Mouse (Mus musculus) CD4-positive helper T cell, adult 2 months (primary cell): ENCODE measurements around the gene 2210011C24Rik.
A peak's percentile ranks its signal among the peaks of the same experiment; 100 is the strongest.
"Not testable (repeated sequence)": the region's sequence is repeated elsewhere in the genome, so short reads cannot be mapped to it uniquely, and the experiment has no call there.

Source experiments
- DNase-seq: peaks from one replicate; pipeline ENCODE4 v3.0.0-alpha.2; 2012; ENCODE audit warnings: low read depth, missing footprints, low spot score

Gene 2210011C24Rik

DNA sequence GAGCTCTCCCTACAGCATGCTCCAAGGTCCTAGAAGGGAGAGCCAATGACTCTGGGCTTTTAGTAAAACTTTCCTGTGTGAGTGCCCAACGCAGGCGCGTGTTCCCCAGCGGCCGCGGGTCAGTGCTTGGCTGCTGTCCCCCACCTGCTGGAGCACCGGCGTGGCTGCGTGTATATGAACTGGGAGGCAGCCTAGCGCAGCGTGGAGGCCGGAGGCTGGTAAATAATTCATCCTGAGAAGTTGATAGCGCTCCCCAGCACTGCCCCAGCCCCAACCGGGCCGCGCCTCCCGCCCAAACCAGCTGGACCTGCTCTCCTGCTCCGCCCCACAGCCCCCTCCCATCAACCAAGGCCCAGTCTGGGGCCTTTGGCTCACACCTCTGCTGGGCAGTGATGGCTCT is 9.1 kb upstream of the 2210011C24Rik start, which contains the start of gene Palm3:
TSS of gene Palm3 (plus strand) at position 376 of the 400 bp plus-strand sequence.
- no peak for DNase-seq

DNA sequence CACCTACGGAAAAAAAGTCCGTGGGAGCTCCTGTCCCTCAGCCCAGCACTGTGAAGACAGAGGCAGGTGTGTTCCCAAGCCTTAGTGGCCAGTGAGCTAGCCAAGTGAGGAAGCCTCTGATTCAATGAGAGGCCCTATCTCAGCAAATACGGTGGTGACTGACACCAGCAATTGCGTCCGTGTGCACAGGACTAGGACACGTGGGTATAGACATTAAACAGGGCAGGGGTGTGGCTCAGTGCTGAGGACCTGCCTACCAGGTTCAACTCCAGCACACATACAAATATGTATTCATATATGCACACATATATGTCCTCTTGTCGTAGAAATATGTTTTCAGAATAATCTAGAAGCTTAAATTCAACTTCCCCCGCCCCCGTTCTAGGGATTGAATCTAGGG is 7.8 kb upstream of the 2210011C24Rik start:
- DNase-seq = no peak

DNA sequence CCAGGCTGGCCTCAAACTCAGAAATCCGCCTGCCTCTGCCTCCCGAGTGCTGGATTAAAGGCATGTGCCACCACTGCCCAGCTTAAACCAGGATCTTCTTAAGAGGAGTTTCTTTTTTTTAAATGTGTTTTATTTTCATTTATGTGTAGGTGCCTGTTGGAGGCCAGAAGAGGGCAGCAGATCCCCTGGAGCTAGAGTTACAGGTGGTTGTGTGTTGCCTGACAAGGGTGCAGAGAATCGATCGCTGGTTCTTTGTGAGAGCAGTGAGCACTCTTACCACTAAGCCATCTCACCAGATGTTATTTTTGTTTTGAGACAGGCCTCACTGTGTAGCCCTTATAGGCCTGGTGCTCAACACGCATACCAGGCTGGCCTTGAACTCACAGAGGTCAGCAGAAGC is 3.9 kb upstream of the 2210011C24Rik start:
- no peak for DNase-seq

DNA sequence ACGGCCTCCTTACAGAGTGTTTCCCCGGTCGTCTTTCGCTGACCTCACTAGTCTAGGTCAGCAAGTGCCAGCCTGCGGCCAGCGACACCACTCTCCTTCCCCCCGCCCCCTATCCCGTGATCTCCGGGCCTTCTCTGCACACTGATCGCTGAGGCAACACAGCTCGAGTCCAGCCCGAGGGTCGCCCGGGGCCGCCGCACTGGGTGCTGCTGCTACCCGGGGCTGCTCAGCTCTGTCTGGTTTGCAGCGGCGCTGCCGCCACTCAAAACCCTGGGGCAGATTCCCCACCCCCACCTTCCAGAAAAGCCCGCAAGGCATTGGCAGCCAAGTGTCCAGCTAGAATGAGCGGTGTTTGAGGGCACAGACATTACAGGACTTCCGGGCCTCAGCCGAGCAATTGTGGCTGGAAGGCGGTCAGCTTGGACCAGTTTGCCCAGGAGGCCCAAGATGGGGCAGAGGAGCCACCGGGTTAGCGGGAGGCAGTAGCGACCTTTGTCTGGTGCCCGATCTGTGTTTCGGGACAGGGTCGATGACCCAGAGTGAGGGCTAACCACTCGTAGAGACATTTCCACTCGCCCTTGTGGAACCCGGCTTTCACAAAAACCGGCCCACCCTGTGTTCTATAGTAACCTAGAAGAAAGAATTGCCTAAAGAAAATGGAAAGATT is 661 bp upstream of the 2210011C24Rik start:
- DNase-seq = no peak

DNA sequence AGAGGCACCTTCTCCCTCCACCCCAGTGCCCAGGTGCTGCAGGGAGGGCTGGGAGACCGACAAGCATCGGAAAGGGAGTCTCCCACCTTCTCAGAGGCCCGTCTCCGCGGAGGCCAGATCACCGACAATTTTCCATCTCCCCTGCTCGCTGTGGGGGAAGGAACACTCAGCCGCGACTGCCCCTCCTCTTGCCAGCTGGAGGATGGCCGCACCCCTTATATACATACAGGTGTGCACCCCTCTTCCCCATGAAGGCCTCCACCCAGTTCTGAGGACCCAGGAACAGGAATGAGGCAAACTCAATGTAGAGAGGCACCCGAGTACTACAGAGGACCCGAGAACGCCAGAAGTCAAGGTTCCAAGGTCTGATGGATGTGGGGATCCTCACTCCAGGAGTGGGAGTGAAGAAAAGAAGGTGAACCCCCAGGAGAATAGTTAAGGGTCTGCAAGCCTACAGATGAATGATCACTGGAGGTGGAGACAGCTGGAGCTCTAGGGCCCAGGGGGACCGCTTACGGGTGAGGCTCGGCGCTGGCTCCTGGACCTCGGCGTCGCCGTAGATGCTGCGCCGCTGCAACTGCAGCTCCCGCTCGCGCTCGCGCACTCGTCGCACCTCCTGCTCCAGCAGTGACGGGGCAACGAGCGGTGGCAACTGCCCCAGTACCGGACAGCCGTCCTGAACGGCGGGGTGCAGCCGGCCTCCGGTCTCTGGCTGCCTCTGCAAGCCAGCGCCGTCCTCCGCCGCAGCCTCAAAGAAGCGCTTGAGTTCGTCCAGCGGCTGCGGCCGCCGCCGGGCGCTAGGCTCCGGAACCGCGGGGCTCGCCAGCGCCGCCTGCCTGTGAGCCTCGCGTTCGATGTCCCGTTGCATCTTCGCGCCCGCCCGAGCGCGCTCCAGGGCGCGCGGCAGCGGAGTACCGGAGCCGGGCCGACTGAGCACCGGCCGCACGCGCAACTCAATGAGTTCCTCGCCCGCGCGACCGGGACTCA is 1.1 kb downstream of the 2210011C24Rik start:
- DNase-seq = peak; percentile 82

DNA sequence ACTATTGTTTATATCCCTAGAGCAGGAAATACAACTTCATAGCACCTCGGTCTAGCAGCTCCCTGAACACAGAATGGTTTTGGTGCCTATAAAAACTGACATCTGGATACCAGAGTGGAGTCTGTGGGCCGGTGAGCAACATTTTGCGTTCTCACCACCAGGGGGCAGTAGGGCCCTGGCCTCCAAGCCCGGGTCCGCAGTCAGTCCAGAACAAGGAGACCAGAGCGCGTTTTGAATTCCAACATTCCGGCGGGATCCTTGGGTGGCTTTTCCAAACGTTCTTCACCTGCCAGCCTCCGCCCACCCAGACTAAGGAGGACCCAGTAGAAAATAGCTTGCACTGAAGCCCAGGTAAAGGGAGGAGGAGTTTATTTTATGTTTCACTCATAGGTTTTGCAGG is 2.1 kb downstream of the 2210011C24Rik start:
- peak; percentile 79 for DNase-seq

DNA sequence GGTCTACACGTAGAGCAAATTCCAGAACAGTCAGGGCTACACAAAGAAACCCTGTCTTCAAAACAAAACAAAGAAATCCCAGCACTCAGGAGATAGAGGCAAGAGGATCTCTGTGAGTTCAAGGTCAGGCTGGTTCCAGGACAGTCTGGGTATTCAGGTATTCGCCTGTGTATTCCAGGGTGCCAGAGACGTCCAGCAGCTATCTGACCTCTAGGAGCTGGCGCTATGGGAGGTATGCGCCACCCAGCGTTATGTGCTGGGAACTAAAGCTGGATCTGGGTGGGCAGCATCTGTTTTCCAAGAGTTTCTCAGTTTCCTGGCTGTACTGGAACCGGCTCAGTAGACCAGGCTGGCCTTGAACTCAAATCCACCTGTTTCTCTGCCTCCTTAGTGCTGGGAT is 3.6 kb downstream of the 2210011C24Rik start:
- DNase-seq = no peak

DNA sequence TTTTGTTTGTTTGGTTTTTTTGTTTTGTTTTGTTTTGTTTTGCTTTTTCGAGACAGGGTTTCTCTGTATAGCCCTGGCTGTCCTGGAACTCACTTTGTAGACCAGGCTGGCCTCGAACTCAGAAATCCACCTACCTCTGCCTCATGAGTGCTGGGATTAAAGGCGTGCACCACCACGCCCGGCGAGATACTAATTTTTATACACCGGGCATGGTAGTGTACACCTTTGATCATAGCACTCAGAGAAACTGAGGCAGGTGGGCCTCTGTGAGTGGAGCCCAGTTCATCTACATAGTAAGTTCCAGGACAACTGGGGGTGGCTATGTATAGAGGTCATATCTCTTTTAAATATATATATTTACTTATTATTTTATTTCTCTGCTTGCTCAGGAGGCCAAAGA is 6.5 kb downstream of the 2210011C24Rik start:
- DNase-seq = not testable (repeated sequence)

DNA sequence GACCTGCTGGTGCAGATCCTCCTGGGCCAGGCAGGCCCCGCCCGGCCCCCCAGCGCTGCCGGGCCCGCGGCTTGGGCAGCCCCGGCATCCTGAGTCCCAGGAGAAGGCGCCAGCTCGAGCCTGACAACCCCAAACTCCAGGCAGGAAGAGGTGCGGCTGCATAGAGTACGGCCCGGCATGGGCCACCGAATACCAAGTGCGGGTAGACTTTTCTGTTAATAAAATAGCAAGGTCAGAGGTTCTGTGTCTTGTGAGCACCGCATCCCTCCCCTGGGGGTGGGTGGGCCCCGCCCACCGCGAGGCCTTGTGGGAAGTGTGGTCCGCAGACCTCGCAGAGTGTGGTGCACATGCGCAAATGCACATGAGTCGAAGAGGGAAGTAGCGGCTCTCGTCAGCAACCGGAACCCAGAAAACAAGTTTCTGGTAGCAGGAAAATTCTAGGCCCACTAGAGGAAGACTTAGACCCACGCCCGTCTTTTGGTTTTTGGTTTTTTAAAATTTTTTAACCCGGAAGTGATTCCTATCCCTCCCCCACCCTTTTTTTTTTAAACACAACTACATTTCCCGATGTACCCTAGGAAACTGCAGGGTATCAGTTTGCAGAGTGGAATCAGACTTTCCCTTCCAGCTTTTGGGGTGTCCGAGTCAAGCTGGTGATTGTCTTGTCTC is 7.3 kb downstream of the 2210011C24Rik start:
- DNase-seq = peak; percentile 98

DNA sequence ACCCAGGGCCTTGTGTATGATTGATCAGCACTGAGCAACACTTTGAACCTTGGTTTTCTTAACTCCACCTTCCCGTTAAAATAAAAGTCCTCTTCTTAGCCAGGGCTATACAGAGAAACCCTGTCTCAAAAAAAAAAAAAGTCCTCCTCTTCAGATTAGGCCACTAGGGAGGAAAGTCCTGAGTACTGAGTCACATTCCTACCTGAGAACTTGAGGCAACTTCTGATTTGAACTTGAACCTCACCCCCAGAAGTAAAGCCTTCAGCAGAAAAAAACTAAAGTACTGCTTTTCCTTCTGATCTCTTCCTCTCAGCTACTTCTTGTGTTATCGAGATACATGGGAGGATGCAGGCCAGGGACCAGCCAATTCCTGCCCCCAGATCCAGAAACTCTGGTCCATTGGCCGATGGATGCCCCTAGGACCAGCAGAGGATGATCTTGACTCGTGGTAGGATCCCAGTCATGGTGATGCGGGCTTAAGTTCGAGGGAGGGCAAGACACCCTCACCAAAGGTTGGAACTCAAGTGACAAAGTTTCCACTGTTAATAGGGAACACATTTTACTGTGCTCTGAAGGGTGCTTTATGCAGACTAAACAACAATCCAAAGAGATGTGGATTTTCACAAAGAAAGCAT is 8.2 kb downstream of the 2210011C24Rik start:
- DNase-seq = no peak

DNA sequence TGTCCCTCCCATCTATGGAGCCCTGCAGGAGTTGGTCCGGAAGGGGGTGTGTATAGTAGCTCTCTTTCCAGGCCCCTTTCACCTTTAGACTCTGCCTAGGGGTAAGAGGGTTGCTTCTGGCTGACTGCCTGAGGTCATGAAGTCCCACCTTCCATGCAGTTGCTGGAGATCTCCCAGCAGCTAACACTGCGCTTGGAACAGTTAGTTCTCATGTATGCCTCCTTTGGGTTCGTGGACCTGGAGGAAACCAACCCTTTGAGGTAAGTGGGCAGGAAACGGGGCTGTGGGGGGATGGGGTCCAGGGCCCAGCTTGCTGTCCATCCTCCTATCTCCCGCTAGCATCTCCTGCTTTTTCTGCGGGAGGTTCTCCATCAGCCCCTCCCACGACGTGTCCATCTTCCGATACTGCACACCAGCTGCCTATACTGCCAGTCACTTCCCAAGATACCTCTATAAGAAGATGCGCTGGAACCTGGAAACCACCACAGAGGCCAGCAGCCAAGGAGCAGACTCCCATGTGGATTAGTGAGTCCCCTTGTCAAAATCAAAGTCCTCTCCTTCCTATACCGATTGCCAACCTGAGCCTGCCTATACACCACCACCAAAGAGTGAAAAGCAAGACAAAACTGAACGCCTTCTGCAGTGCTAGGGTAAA is 8.9 kb downstream of the 2210011C24Rik start:
- DNase-seq = no peak

DNA sequence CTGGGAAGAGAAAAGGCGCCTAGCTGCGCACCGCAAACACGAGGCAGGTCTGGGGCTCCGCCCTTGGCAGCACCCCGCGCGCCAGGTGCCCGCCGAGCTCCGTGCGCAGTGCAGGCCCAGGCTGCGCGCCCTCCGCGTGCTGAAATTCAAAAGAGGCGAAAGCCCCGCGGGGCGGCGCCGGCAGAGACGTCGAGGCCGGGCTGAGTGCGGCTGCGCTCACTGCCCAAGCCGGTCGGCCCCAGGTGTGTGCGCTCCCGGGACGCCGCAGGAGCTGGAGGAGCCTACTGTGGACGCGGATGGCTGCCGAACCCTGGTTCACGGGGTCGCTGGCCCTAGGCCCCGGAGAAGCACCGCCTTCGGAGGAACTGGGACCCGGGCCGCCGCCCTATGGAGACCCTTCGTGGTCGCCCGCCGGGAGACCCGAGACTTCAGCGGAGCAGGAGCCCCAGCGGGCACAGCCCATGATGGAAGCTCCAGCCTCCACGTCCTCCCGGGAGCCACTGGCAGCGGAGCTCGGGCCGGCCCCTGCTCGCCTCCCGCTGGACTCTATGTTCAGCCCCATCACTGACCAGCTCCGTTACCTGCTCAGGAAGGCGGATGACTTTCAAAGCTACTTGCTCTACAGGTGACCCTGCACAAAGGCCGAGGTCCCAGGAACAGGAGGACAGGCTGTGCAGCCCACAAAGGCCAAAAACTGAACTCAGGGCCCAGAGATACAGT is 10.5 kb downstream of the 2210011C24Rik start, which contains the start of gene 1700067K01Rik:
TSS of gene 1700067K01Rik (plus strand) at position 222 of the 720 bp plus-strand sequence.
- no peak for DNase-seq

DNA sequence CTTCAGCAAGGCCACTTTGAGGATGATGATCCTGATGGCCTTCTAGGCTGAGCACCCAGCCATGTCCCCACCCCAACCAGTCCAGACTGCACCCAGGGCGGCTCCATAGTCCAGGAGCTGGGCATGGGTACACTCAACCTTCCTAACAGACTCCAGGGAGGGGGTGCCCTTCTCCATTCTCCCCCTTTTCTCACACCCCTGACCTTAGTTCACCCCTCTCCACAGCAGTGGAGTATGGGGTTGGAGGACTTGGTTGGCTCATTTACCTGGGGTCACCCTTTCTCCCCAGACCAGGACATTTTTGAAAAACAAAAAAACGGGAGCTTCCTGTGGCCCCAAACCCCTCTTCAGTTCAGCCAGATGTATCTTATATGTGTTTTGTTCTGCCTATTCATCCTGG is 12.1 kb downstream of the 2210011C24Rik start:
- no peak for DNase-seq

DNA sequence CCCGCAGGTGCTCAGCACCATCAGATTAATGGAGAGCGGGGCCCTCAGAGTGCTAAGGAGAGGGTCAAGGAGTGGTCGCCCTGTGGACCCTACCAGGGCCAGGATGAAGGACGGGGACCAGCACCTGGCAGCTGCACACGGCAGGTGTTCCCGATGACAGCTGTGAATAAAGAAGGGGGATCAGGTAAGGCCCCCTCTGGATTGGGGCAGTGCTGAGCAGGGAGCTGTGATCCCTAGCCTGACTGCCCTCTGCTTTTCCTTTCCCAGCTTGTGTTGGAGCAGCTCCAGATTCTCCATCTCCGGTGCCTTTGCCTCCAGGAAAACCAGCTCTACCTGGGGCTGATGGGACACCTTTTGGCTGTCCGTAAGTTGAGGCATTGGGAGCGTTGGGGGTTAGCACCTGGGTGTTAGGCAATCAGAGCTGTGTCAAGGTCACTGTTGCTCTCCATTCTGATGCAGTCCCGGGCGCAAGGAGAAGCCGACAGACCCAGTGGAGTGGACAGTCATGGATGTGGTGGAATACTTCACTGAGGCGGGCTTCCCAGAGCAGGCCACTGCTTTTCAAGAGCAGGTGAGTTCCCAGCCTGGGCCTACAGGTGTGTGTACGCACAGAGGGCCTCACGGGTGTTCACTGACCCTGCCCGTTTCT is 12.8 kb downstream of the 2210011C24Rik start:
- DNase-seq = no peak

DNA sequence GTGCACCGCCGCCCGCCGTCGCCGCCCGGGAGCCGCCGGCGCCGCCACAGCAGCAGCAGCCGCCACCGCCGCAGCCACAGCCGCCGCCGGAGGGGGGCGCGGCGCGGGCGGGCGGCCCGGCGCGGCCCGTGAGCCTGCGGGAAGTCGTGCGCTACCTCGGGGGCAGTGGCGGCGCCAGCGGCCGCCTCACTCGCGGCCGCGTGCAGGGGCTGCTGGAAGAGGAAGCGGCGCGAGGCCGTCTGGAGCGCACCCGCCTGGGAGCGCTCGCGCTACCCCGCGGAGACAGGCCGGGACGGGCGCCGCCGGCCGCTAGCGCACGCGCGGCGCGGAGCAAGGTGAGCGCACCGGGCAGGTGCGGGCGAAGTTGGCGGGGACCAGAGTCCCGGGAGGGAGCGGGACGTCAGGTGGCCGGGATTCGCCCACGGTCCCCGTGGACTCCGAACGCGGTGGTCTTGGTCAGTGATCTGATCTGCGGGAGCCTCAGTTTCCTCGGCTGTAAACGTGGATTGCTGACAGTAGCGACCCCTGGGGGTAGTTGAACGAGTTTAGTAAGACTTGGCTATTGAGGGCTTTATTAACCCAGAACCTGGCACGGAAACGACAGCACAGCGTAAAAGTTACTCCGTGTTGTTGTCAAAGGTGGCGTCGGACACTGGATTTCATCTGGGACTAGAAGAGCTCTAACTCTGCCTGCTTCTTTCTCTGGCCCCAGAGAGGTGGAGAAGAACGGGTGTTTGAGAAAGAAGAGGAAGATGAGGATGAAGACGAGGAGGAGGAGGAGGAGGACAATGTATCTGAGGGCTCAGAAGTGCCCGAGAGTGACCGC is 13.5 kb downstream of the 2210011C24Rik start:
- DNase-seq = peak; percentile 84

DNA sequence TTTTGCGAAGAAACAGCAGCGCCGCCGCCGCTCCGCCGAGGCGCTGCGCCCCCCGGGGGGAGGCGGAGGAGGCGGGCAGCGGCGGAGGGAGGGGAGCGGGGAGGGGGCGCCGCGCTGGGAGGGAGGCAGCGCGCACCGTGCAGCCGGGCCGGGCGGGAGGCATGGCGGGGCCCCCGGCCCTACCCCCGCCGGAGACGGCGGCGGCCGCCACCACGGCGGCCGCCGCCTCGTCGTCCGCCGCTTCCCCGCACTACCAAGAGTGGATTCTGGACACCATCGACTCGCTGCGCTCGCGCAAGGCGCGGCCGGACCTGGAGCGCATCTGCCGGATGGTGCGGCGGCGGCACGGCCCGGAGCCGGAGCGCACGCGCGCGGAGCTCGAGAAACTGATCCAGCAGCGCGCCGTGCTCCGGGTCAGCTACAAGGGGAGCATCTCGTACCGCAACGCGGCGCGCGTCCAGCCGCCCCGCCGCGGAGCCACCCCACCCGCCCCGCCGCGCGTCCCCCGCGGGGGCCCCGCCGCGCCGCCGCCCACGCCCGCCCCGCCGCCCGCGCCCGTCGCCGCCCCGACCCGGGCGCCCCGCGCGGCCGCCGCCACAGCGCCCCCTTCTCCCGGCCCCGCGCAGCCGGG is 14.3 kb downstream of the 2210011C24Rik start, which contains the start of gene Samd1:
TSS of gene Samd1 (plus strand) at position 162 of the 631 bp plus-strand sequence.
- peak; percentile 72 for DNase-seq

DNA sequence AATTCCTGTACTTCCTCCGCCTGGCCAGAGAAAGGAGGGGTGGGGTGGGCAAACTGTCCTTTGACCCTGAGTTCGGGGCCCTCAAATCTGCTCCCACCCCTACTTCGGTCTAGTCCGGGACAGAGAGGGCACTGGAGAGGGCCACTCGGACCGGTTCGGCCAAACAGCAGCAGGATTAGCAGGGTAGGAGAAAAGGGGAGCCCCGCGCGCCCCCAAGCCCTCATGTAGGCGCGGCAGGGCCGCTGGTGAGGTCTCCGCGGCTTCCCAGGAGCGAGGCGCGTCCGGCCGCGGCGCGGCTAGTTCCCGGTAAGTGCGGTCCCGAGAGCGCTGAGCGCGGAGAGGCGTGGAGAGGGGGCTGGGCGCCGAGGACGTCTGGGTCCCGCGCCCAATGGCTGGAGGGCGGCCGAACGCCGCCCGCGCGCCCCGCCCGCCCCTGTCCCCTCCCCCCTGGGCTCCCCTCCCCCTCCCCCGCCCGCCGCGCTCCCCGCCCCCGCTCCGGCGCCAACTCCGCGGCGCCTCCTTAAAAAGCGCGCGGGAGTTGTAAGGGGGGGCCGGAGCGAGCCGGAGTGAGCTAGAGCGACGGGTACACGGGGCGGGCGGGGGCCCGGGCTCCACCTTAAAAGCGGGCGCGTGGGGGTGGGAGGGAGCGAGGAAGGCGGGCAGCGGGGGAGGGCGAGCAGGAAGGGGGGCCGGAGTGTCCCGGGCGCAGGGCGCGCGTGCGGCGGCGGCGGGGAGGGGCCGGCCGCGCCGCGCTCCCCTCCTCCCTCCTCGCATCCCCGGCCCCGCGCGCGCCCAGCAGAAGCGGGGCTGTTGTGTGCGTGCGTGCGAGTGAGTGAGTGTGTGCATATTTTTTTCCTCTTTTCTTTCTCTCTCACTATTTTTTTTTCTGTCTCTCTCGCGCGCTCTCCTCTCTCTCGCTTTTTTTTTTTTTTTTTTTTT is 15.1 kb downstream of the 2210011C24Rik start:
- peak; percentile 87 for DNase-seq
